Mouse (Mus musculus) kidney, embryonic 16.5 days (tissue): ENCODE measurements around the gene Cyth3. TPM values are rescaled to one million over a fixed set of nuclear protein-coding genes. Genes with fewer than 3 reads are reported as not detected.

Source experiments
- ATAC-seq: fragments of 200-750 bp; cut with Nextera tagmentation; 2 replicates; pipeline ENCODE4 v1.8.0; 2017; ENCODE audit warnings: moderate TSS enrichment; ENCODE audit not compliant: low FRiP score, low TSS enrichment
- H3K27ac ChIP-seq: fragments of 300-500 bp; sonication (generic); 2 replicates; pipeline ENCODE4 v1.5.1; 2014; ENCODE audit warnings: low read length
- H3K27me3 ChIP-seq: fragments of 300-500 bp; sonication (generic); 2 replicates; pipeline ENCODE4 v1.6.1; 2014; ENCODE audit warnings: low read length, control low read depth, mixed read lengths; ENCODE audit not compliant: insufficient read depth
- H3K36me3 ChIP-seq: fragments of 300-500 bp; sonication (generic); 2 replicates; pipeline ENCODE4 v1.6.1; 2014; ENCODE audit warnings: low read length, control low read depth, mixed read lengths; ENCODE audit not compliant: insufficient read depth
- H3K4me1 ChIP-seq: fragments of 300-500 bp; sonication (generic); 2 replicates; pipeline ENCODE4 v1.6.1; 2014; ENCODE audit warnings: low read length, control low read depth, mixed read lengths; ENCODE audit not compliant: insufficient read depth
- H3K4me2 ChIP-seq: fragments of 300-500 bp; sonication (generic); replicated peaks from 2 replicates; pipeline ENCODE4 v1.6.1; 2014; ENCODE audit warnings: low read depth, low read length
- H3K4me3 ChIP-seq: fragments of 300-500 bp; sonication (generic); 2 replicates; pipeline ENCODE4 v1.5.1; 2014; ENCODE audit warnings: mild to moderate bottlenecking, low read length
- H3K9ac ChIP-seq: fragments of 300-500 bp; sonication (generic); replicated peaks from 2 replicates; pipeline ENCODE4 v1.6.1; 2014; ENCODE audit warnings: low read length
- H3K9me3 ChIP-seq: fragments of 300-500 bp; sonication (generic); 2 replicates; pipeline ENCODE4 v1.6.1; 2016; ENCODE audit warnings: low read length, control low read depth
- WGBS: fragments of 180-500 bp; shearing (Covaris S2); extraction: QIAGEN DNeasy Blood & Tissue Kit; methylation state at CpG from one replicate; pipeline ENCODE4 v1.1.7; 2014; 5-methylcytosine and 5-hydroxymethylcytosine counted together
- polyA plus RNA-seq: library from polyadenylated mRNA; unstranded; fragments of >200 nt; fragmentation: Nextera tagmentation; extraction: Ambion mirVana; gene quantifications from 2 replicates; pipeline ENCODE4 v1.2.1, GENCODE M21; 2015

Gene Cyth3
- polyA plus RNA-seq, 1 experiment from 2014 or later = 81.3 TPM

GRCm38 (mm10) chr5:143669393-143669792, 47.1 kb downstream of the Cyth3 start:
- H3K36me3 ChIP-seq = no peaks in the 10 kb centered on the region
- 36% methylated on average over 2 of the region's 2 CpGs for WGBS
- H3K9ac ChIP-seq = no peak overlapping the region
- H3K4me1 ChIP-seq = peaks cover 28% of the 10 kb centered on the region
- no peaks in the 10 kb centered on the region for H3K9me3 ChIP-seq
- H3K4me3 ChIP-seq = no peak overlapping the region
- peak overlapping the region; percentile 35; the same call in 1 of the 2 replicates for H3K27ac ChIP-seq
- peak; percentile 59; the same call in 1 of the 2 replicates for ATAC-seq
- no peak overlapping the region for H3K4me2 ChIP-seq
- no peaks in the 10 kb centered on the region for H3K27me3 ChIP-seq

- H3K9me3 ChIP-seq = no peaks in the 10 kb centered on the region
- WGBS = 61% methylated on average over 2 of the region's 2 CpGs
- H3K9ac ChIP-seq = no peak overlapping the region
- H3K36me3 ChIP-seq = no peaks in the 10 kb centered on the region
- H3K27ac ChIP-seq = peak overlapping the region; percentile 35; the same call in 1 of the 2 replicates
- peaks cover 32% of the 10 kb centered on the region for H3K4me1 ChIP-seq
- H3K27me3 ChIP-seq = no peaks in the 10 kb centered on the region
- H3K4me3 ChIP-seq = no peak overlapping the region
- no peak overlapping the region for H3K4me2 ChIP-seq
- no peak for ATAC-seq
Measured at GRCm38 (mm10) chr5:143669839-143670238, 47.6 kb downstream of the Cyth3 start.

GRCm38 (mm10) chr5:143670740-143671415, 48.6 kb downstream of the Cyth3 start:
- H3K4me3 ChIP-seq = no peak overlapping the region
- ATAC-seq = no peak
- WGBS = 72% methylated on average over 6 of the region's 6 CpGs

GRCm38 (mm10) chr5:143674576-143674975, 52.3 kb downstream of the Cyth3 start:
- Histone ChIP-seq H3K36me3 (no peaks in the 10 kb centered on the region), H3K9ac (no peak overlapping the region), H3K9me3 (no peaks in the 10 kb centered on the region), H3K4me3 (no peak overlapping the region), H3K4me1 (peaks cover 47% of the 10 kb centered on the region), H3K27ac (no peak overlapping the region), H3K27me3 (no peaks in the 10 kb centered on the region), H3K4me2 (no peak overlapping the region)
- 0 out of 2 replicates have a peak, but pooled peaks have one; percentile 32 for ATAC-seq
- 49% methylated on average over 5 of the region's 5 CpGs for WGBS

More at GRCm38 (mm10) chr5:143670740-143671415, 48.6 kb downstream of the Cyth3 start:
- H3K9ac ChIP-seq = no peak overlapping the region
- no peak overlapping the region for H3K4me2 ChIP-seq
- no peaks in the 10 kb centered on the region for H3K9me3 ChIP-seq
- H3K4me1 ChIP-seq = peaks cover 30% of the 10 kb centered on the region
- H3K36me3 ChIP-seq = no peaks in the 10 kb centered on the region
- no peaks in the 10 kb centered on the region for H3K27me3 ChIP-seq
- H3K27ac ChIP-seq = no peak overlapping the region

GRCm38 (mm10) chr5:143676218-143676985, 54.2 kb downstream of the Cyth3 start:
- Histone ChIP-seq H3K9ac (no peak overlapping the region), H3K27me3 (no peaks in the 10 kb centered on the region), H3K36me3 (no peaks in the 10 kb centered on the region), H3K4me3 (no peak overlapping the region), H3K4me1 (peaks cover 52% of the 10 kb centered on the region), H3K4me2 (no peak overlapping the region), H3K27ac (0 out of 2 replicates have a peak overlapping the region, but pooled peaks have one; percentile 26), H3K9me3 (no peaks in the 10 kb centered on the region)
- 36% methylated on average over 5 of the region's 5 CpGs for WGBS
- ATAC-seq = no peak

- no peak overlapping the region for H3K4me2 ChIP-seq
- WGBS = 64% methylated on average over 4 of the region's 4 CpGs
- no peaks in the 10 kb centered on the region for H3K9me3 ChIP-seq
- H3K27ac ChIP-seq = no peak overlapping the region
- no peak overlapping the region for H3K4me3 ChIP-seq
- no peaks in the 10 kb centered on the region for H3K27me3 ChIP-seq
- H3K4me1 ChIP-seq = peaks cover 49% of the 10 kb centered on the region
- ATAC-seq = peak; percentile 68; the same call in 1 of the 2 replicates
- no peak overlapping the region for H3K9ac ChIP-seq
- H3K36me3 ChIP-seq = no peaks in the 10 kb centered on the region
Measured at GRCm38 (mm10) chr5:143677363-143677762, 55.1 kb downstream of the Cyth3 start.

GRCm38 (mm10) chr5:143678634-143679271, 56.5 kb downstream of the Cyth3 start:
- H3K27ac ChIP-seq = no peak overlapping the region
- H3K9me3 ChIP-seq = no peaks in the 10 kb centered on the region
- H3K4me2 ChIP-seq = no peak overlapping the region
- H3K4me3 ChIP-seq = no peak overlapping the region
- ATAC-seq = no peak
- H3K9ac ChIP-seq = no peak overlapping the region
- peaks cover 53% of the 10 kb centered on the region for H3K4me1 ChIP-seq
- H3K36me3 ChIP-seq = no peaks in the 10 kb centered on the region
- no peaks in the 10 kb centered on the region for H3K27me3 ChIP-seq
- WGBS = 68% methylated on average over 6 of the region's 6 CpGs

GRCm38 (mm10) chr5:143679654-143680053, 57.4 kb downstream of the Cyth3 start:
- no peak for ATAC-seq
- H3K27me3 ChIP-seq = no peaks in the 10 kb centered on the region
- H3K4me1 ChIP-seq = peaks cover 50% of the 10 kb centered on the region
- no peak overlapping the region for H3K27ac ChIP-seq
- H3K36me3 ChIP-seq = no peaks in the 10 kb centered on the region
- H3K4me2 ChIP-seq = no peak overlapping the region
- H3K9me3 ChIP-seq = no peaks in the 10 kb centered on the region
- H3K9ac ChIP-seq = no peak overlapping the region
- no peak overlapping the region for H3K4me3 ChIP-seq
- 75% methylated on average over 6 of the region's 6 CpGs for WGBS

GRCm38 (mm10) chr5:143683696-143684095, 61.4 kb downstream of the Cyth3 start:
- WGBS = 28% methylated on average over 6 of the region's 6 CpGs
- Histone ChIP-seq H3K27ac (no peak overlapping the region), H3K4me3 (no peak overlapping the region), H3K4me2 (no peak overlapping the region), H3K4me1 (peaks cover 22% of the 10 kb centered on the region), H3K27me3 (no peaks in the 10 kb centered on the region), H3K9me3 (no peaks in the 10 kb centered on the region), H3K9ac (no peak overlapping the region), H3K36me3 (peaks cover 19% of the 10 kb centered on the region)
- peak; percentile 61; the same call in 1 of the 2 replicates for ATAC-seq
